Mouse (Mus musculus) T-helper 1 cell (primary cell): ENCODE data around the gene Rexo4.

ENCODE experiments used
- in situ Hi-C: fragments of 300-600 bp; cut with MboI, MseI; formaldehyde crosslinking; loops from one replicate; pipeline ENCODE4 v1.15.1; 2025; ENCODE audit warnings: high pct_unique_total_duplicates

Rexo4 gene

DNA sequence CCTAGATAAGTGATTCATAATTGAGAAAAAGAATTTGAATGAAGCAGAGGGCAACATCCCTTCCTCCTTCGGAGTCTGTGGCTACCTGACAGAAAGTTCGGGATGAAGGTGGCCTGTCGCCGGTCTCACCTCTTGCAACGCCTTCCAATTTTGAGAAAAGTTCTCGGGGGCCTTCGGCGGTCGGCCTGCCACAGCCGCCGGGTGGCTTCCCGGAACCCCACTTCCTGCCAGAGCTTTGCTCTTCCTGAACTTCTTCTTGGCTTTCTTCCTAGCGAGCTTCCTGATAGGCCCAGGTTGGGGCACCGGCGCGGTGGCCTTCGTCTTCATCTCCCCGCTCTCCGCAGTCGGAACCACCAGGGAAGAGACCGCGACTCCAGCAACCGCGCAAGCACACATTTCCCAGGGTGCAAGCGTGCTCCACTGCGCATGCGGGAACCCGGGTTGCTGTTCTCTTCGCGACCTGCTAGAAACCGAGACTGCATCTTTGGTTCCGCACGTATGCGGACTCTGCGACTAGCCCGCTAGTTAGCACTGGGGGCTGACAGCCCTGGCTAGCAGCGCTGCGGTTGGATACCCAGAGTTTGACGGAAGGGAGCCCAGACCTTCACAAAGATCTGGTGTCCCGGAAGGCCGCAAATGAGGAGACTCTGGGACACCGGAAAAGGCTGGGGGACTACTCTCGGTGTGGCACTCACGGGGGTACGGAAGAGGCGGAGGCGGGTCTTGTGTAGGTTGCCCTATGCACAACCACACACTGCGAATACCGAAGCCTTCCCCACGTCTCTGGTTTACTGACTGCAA is at the start of gene Rexo4:
Gene Rexo4, minus strand, starts transcription at position 464 of the 801 bp plus-strand sequence.
- in situ Hi-C loops = no loop called here

GRCm38 (mm10) chr2:27009714-27010244 is 45.6 kb upstream of the Rexo4 start, which contains the start of gene Cacfd1:
Gene Cacfd1 (plus strand): TSS chr2:27009926.
- in situ Hi-C loops = loop anchor here (5.0 kb wide), 1 partner anchor 72 kb away; no protein-coding TSS in a partner anchor

DNA sequence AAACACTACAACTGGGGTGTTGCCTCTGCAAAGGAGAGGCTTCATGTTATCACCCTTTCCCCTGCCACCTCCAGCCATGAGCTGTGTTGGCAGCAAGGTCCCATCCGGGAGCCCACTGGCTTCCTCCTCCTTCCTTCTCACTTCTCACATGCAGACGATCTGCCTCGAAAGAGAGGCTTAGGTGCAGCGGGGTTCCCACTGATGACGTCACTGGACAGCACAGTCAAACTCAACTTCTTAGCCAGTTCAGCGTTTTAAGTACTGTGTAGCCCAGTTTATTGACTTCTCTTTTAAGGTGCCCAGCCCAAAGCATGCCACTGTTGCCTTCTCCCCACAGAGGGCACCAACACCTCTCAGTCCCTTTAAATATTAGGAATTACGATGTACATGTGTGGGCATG is 43.5 kb upstream of the Rexo4 start:
- in situ Hi-C loops = loop anchor here (5.0 kb wide), 1 partner anchor 70 kb away; no protein-coding TSS in a partner anchor

- in situ Hi-C loops = loop anchor here (5.0 kb wide), 1 partner anchor 69 kb away; no protein-coding TSS in a partner anchor
Observed at GRCm38 (mm10) chr2:27006255-27006654, 42.1 kb upstream of the Rexo4 start.

- in situ Hi-C loops = no loop called here
Observed at GRCm38 (mm10) chr2:26997993-26998392, 33.8 kb upstream of the Rexo4 start.

GRCm38 (mm10) chr2:26997498-26997897 is 33.3 kb upstream of the Rexo4 start:
- in situ Hi-C loops = no loop called here

DNA sequence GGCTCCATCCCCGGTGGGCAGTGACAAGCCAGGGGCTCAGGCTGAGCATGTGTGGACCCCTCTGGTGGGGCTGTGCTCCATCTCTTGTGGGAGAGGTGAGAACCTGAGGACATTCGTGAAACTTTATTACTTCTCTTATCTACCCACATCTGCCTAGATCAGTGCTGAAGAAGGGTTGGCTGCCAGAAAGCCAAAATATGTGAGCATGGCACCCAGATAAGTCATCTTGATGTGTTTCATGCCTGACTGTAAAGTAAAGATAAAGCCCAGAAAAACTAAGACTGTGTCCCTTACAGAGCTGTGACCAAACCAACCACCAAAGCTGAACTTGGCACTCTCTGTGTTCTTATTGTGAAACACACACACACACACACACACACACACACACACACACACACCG is 29.8 kb upstream of the Rexo4 start:
- in situ Hi-C loops = no loop called here

- in situ Hi-C loops = no loop called here
Observed at GRCm38 (mm10) chr2:26984640-26985039, 20.5 kb upstream of the Rexo4 start.

- in situ Hi-C loops = no loop called here
Observed at GRCm38 (mm10) chr2:26984179-26984578, 20.0 kb upstream of the Rexo4 start.

- in situ Hi-C loops = no loop called here
Observed at GRCm38 (mm10) chr2:26980361-26980760, 16.2 kb upstream of the Rexo4 start.

GRCm38 (mm10) chr2:26973960-26974359 is 9.8 kb upstream of the Rexo4 start:
- in situ Hi-C loops = no loop called here

- in situ Hi-C loops = no loop called here
Observed at GRCm38 (mm10) chr2:26973116-26973515, 8.9 kb upstream of the Rexo4 start, which contains the start of gene Adamts13. Gene Adamts13 (plus strand): TSS chr2:26973416.

- in situ Hi-C loops = no loop called here
Observed at GRCm38 (mm10) chr2:26967262-26967661, 3.1 kb upstream of the Rexo4 start.

GRCm38 (mm10) chr2:26964724-26965370 is 661 bp upstream of the Rexo4 start:
- in situ Hi-C loops = no loop called here

GRCm38 (mm10) chr2:26960756-26961155 is 3.4 kb downstream of the Rexo4 start:
- in situ Hi-C loops = no loop called here

DNA sequence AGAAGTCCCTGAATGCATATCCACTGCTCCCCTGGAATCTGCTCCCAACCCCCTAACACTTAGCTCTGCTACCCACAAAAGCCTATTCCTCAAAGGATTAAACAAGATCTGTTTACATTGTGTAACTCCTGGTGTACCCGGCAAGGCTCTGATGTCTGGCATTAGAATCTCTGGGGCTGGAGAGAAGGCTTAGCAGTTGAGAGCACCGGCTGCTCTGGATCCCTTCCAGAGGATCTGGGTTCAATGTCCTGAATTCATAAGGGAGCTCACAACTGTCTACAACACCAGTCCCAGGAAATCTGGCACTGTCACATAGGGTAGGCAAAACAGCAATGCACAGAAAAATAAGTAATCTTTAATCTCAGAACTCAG is 6.7 kb downstream of the Rexo4 start:
- in situ Hi-C loops = no loop called here

DNA sequence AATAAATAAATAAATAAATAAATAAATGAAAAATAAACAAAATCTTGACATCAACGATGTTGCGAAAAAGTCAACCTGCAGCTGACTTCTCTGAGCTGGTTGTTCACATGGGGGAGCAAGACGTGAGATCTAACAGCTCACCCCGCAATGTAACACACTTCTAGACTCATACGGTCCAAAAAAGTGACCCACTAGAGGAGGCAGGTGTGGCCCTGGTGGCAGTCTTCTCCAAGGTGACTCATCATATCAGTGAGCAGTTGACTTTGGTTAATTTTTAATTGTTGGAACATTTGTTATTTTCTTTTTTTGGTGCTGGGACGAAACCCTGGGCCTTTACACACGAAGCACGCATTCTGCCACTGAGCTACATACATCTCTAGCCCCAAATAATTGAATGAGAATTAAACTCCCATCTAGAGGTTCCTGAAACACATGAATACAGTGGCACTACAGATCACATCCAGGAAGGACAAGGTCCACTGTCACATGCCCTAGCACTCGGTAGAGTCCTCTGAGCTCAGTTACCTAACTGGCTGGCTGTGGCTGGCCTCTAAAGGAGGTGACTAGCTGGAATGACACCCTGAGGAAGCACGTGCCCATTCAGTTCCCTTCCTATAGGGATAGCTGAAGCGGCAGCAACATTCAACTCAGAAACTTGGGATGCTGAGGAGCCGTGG is 7.2 kb downstream of the Rexo4 start:
- in situ Hi-C loops = no loop called here

DNA sequence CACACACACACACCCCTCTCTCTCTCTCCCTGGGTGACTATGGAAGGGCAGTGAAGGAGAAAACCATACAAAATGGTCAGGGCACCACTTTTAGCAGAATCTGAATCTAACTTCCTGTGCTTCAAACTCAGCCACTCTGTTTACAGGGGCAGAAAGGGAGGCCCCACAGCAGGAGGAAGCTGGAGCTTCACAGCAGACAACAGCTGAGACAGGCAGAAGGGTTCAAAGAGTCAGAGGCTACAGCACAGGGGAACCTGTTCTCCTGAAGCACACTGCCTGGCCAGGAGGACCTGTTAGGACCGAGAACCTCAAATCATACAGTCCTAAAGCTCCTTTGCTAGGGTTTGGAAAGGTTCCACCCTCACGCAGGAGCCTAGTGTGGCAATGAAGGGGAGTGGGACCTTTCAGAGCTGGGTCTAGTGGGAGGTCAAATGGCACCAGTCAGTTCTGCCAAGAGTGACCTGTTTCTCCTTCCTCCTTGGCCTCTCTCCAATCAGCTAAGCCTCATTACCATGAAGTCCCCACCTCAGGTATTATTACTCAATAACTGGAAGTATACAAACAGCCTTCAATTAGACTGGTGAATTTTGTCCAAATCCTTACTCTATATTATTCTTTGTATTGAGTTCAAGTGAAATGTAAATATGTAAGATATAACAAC is 9.3 kb downstream of the Rexo4 start:
- in situ Hi-C loops = no loop called here

- in situ Hi-C loops = no loop called here
Observed at GRCm38 (mm10) chr2:26952866-26953265, 11.3 kb downstream of the Rexo4 start.

- in situ Hi-C loops = no loop called here
Observed at GRCm38 (mm10) chr2:26952193-26952592, 12.0 kb downstream of the Rexo4 start.

DNA sequence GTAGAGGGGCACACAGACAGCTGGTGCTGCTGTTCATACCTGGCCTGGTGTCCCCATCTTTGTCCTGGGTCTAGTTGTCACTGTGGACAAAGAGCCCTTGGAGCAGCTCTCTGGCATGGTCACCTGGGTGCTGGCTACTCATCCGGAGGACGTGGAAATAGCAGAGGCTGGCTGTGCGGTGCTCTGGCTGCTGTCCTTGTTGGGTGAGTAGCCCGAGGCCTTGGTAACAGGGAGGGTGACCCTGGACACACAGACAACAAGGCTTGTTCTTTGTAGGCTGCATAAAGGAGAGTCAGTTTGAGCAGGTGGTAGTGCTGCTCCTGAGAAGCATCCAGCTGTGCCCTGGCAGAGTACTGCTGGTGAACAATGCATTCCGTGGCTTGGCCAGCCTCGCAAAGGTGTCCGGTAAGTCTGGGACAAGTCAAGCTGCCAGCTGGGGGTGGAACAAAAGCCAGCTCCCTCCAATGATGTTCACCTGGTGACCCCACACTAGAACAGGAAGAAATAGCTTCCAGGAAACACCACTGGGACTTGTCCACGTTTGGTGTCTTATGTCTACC is 12.8 kb downstream of the Rexo4 start:
- in situ Hi-C loops = no loop called here
